Mouse (Mus musculus) gastrocnemius, postnatal 4 days (tissue): ENCODE measurements around the gene Hmx1. TPM values are rescaled to one million over a fixed set of nuclear protein-coding genes. Genes with fewer than 3 reads are reported as not detected.
A peak's percentile ranks its signal among the peaks of the same experiment; 100 is the strongest.

Experiments used
- DNase-seq, 2 experiments: peaks; one replicate each; pipeline ENCODE4 v3.0.0; 2021 to 2022; ENCODE audit warnings: low spot score in 2 of 2, mixed read lengths in 2 of 2
- long read RNA-seq, 2 experiments: library from polyadenylated mRNA; stranded (forward); transcript quantifications; one replicate each; pipeline ENCODE4 v2.0.0; 2021
- total RNA-seq, 2 experiments: library from RNA; stranded (reverse); gene quantifications; 2 replicates each; pipeline ENCODE4 v1.2.3; 2021

Hmx1 gene
- total RNA-seq: not detected
- long read RNA-seq, experiment 1: 0 reads
- long read RNA-seq, experiment 2: 0 reads

- peak in 1 of 2 experiments; percentile 21 for DNase-seq
Observed at GRCm38 (mm10) chr5:35388491-35389111, at the start of gene Hmx1. Gene Hmx1 (plus strand): TSS chr5:35389108.

- DNase-seq: no peak
Observed at GRCm38 (mm10) chr5:35345084-35345483, 43.8 kb upstream of the Hmx1 start.

GRCm38 (mm10) chr5:35348794-35349193, 40.1 kb upstream of the Hmx1 start:
- DNase-seq: peak in 1 of 2 experiments; percentile 48

GRCm38 (mm10) chr5:35357544-35358440, 31.1 kb upstream of the Hmx1 start:
- no peak for DNase-seq

GRCm38 (mm10) chr5:35361570-35362284, 27.2 kb upstream of the Hmx1 start:
- DNase-seq: peak; percentile 81 to 92

GRCm38 (mm10) chr5:35366241-35367032, 22.5 kb upstream of the Hmx1 start:
- DNase-seq: no peak

- no peak for DNase-seq
Observed at GRCm38 (mm10) chr5:35368916-35369315, 20.0 kb upstream of the Hmx1 start.

- DNase-seq: no peak
Observed at GRCm38 (mm10) chr5:35379066-35379465, 9.8 kb upstream of the Hmx1 start.

GRCm38 (mm10) chr5:35379815-35380214, 9.1 kb upstream of the Hmx1 start:
- DNase-seq: no peak

- no peak for DNase-seq
Observed at GRCm38 (mm10) chr5:35387834-35388490, 946 bp upstream of the Hmx1 start.

- no peak for DNase-seq
Observed at GRCm38 (mm10) chr5:35389441-35389840, 533 bp downstream of the Hmx1 start.

GRCm38 (mm10) chr5:35389915-35390314, 1.0 kb downstream of the Hmx1 start:
- no peak for DNase-seq

- no peak for DNase-seq
Observed at GRCm38 (mm10) chr5:35390848-35391655, 2.1 kb downstream of the Hmx1 start.

GRCm38 (mm10) chr5:35391656-35392333, 2.9 kb downstream of the Hmx1 start:
- no peak for DNase-seq

GRCm38 (mm10) chr5:35392334-35392695, 3.4 kb downstream of the Hmx1 start:
- DNase-seq: no peak

- DNase-seq: no peak
Observed at GRCm38 (mm10) chr5:35395566-35396440, 6.9 kb downstream of the Hmx1 start.

GRCm38 (mm10) chr5:35396976-35397641, 8.2 kb downstream of the Hmx1 start:
- no peak for DNase-seq
